Mouse (Mus musculus) heart, embryonic 10.5 days (tissue): ENCODE results near the gene Gm45015. TPM values are rescaled to one million over a fixed set of nuclear protein-coding genes. Genes with fewer than 3 reads are reported as not detected.
"Not testable (repeated sequence)": the region's sequence is repeated elsewhere in the genome, so short reads cannot be mapped to it uniquely, and the experiment has no call there.

Experiments
- DNase-seq: peaks from one replicate; pipeline ENCODE4 v3.0.0-alpha.2; 2017; ENCODE audit warnings: low spot score
- H3K27ac ChIP-seq: fragments of 300-500 bp; sonication (generic); 2 replicates; pipeline ENCODE4 v1.5.1; 2016; ENCODE audit warnings: mild to moderate bottlenecking
- H3K27me3 ChIP-seq: fragments of 300-500 bp; sonication (generic); 2 replicates; pipeline ENCODE4 v1.6.1; 2016; ENCODE audit warnings: mild to moderate bottlenecking; ENCODE audit not compliant: poor library complexity, insufficient read depth, severe bottlenecking
- H3K36me3 ChIP-seq: fragments of 300-500 bp; sonication (generic); 2 replicates; pipeline ENCODE4 v1.6.1; 2016; ENCODE audit warnings: mild to moderate bottlenecking, moderate library complexity
- H3K4me1 ChIP-seq: fragments of 300-500 bp; sonication (generic); 2 replicates; pipeline ENCODE4 v1.6.1; 2016; ENCODE audit warnings: mild to moderate bottlenecking
- H3K4me3 ChIP-seq: fragments of 300-500 bp; sonication (generic); 2 replicates; pipeline ENCODE4 v1.5.1; 2016; ENCODE audit warnings: mild to moderate bottlenecking, moderate library complexity
- H3K9me3 ChIP-seq: fragments of 300-500 bp; sonication (generic); 2 replicates; pipeline ENCODE4 v1.6.1; 2016; ENCODE audit warnings: mild to moderate bottlenecking, moderate library complexity
- WGBS: fragments of 180-500 bp; shearing (Covaris S2); methylation state at CpG from one replicate; pipeline ENCODE4 v1.1.7; 2016; 5-methylcytosine and 5-hydroxymethylcytosine counted together
- polyA plus RNA-seq: library from polyadenylated mRNA; unstranded; fragments of >200 nt; fragmentation: Nextera tagmentation; extraction: Ambion mirVana; gene quantifications from 2 replicates; pipeline ENCODE4 v1.2.1, GENCODE M21; 2016

Gm45015 gene
- polyA plus RNA-seq, 1 experiment from 2014 or later = not detected

GRCm38 (mm10) chrX:73327215-73327614 is 9.4 kb downstream of the Gm45015 start:
- Histone ChIP-seq H3K36me3 (no peaks in the 10 kb centered on the region), H3K4me3 (no peak overlapping the region), H3K4me1 (no peaks in the 10 kb centered on the region), H3K27me3 (no peaks in the 10 kb centered on the region), H3K27ac (no peak overlapping the region), H3K9me3 (no peaks in the 10 kb centered on the region)
- no peak for DNase-seq
- 77% methylated on average over 2 of the region's 2 CpGs for WGBS

- Histone ChIP-seq H3K27me3 (no peaks in the 10 kb centered on the region), H3K36me3 (no peaks in the 10 kb centered on the region), H3K9me3 (no peaks in the 10 kb centered on the region), H3K4me3 (no peak overlapping the region), H3K4me1 (no peaks in the 10 kb centered on the region), H3K27ac (no peak overlapping the region)
- no peak for DNase-seq
- WGBS = 65% methylated on average over 3 of the region's 3 CpGs
Measured at GRCm38 (mm10) chrX:73321029-73321428, 15.6 kb downstream of the Gm45015 start.

GRCm38 (mm10) chrX:73312522-73312921 is 24.1 kb downstream of the Gm45015 start:
- WGBS = 29% methylated on average over 3 of the region's 3 CpGs
- Histone ChIP-seq H3K9me3 (no peaks in the 10 kb centered on the region), H3K27ac (no peak overlapping the region), H3K27me3 (peaks cover 4% of the 10 kb centered on the region; the same call in 1 of the 2 replicates), H3K4me3 (no peak overlapping the region), H3K36me3 (no peaks in the 10 kb centered on the region), H3K4me1 (no peaks in the 10 kb centered on the region)
- DNase-seq = no peak

GRCm38 (mm10) chrX:73295745-73296144 is 40.9 kb downstream of the Gm45015 start:
- not testable (repeated sequence) for H3K4me1 ChIP-seq, H3K27ac ChIP-seq, H3K36me3 ChIP-seq, H3K27me3 ChIP-seq, H3K9me3 ChIP-seq, DNase-seq, H3K4me3 ChIP-seq
- WGBS = 76% methylated on average over 10 of the region's 10 CpGs

- H3K9me3 ChIP-seq, H3K4me3 ChIP-seq, H3K36me3 ChIP-seq, H3K27me3 ChIP-seq, H3K4me1 ChIP-seq, DNase-seq, H3K27ac ChIP-seq: not testable (repeated sequence)
- 88% methylated on average over 13 of the region's 17 CpGs for whole genome bisulfite sequencing
Measured at GRCm38 (mm10) chrX:73292876-73293275, 43.8 kb downstream of the Gm45015 start, which contains the start of the genes Xlr5a and Xlr5c. Gene Xlr5a, minus strand, starts transcription at chrX:73292976. Gene Xlr5c, minus strand, starts transcription at chrX:73292976.

Other genes with a start within 250 kb of the Gm45015 start
- gene Xlr3a, start 239.7 kb downstream of the Gm45015 start, polyA plus RNA-seq = 1.8 and 2.4 TPM in 2 replicates
- 0.10 and 0.23 TPM in 2 replicates for gene Gm14685, start 219.8 kb downstream of the Gm45015 start, polyA plus RNA-seq
- not detected in 2 replicates for gene Xlr5b, start 188.0 kb downstream of the Gm45015 start, polyA plus RNA-seq
- 0.13 TPM in 1 of 2 replicates, not detected in the other for gene DXBay18, start 187.4 kb downstream of the Gm45015 start, polyA plus RNA-seq
- not detected in 2 replicates for gene Spin2d, start 159.9 kb downstream of the Gm45015 start, polyA plus RNA-seq
- gene Xlr3b, start 144.6 kb downstream of the Gm45015 start, polyA plus RNA-seq = 6.0 and 9.8 TPM in 2 replicates
- 0.74 and 0.83 TPM in 2 replicates for gene Xlr4b, start 122.5 kb downstream of the Gm45015 start, polyA plus RNA-seq
- gene F8a, start 108.5 kb downstream of the Gm45015 start, polyA plus RNA-seq = 7.6 and 8.1 TPM in 2 replicates
- gene Xlr4c, start 93.7 kb downstream of the Gm45015 start, polyA plus RNA-seq = 0.25 and 0.34 TPM in 2 replicates
- gene Xlr3c, start 71.5 kb downstream of the Gm45015 start, polyA plus RNA-seq = not detected in 2 replicates
- not detected in 2 replicates for gene Xlr5a, start 43.9 kb downstream of the Gm45015 start, polyA plus RNA-seq
- gene Xlr5c, start 43.9 kb downstream of the Gm45015 start, polyA plus RNA-seq = not detected in 2 replicates
- gene Zfp275, start 5.8 kb upstream of the Gm45015 start, polyA plus RNA-seq = 12.7 and 13.6 TPM in 2 replicates
- not detected in 2 replicates for gene Gm18336, start 61.9 kb upstream of the Gm45015 start, polyA plus RNA-seq
- gene Zfp92, start 74.3 kb upstream of the Gm45015 start, polyA plus RNA-seq = 0.13 TPM in 1 of 2 replicates, not detected in the other
- gene Trex2, start 98.5 kb upstream of the Gm45015 start, polyA plus RNA-seq = not detected in 2 replicates
- 83.7 and 90.0 TPM in 2 replicates for gene Haus7, start 122.2 kb upstream of the Gm45015 start, polyA plus RNA-seq
- 18.6 and 30.3 TPM in 2 replicates for gene Bgn, start 146.8 kb upstream of the Gm45015 start, polyA plus RNA-seq
- 0.11 and 0.21 TPM in 2 replicates for gene Atp2b3, start 166.2 kb upstream of the Gm45015 start, polyA plus RNA-seq